Comparison of ENCODE assay signal across 9 mouse cellular contexts in genomic region chr7:99547584-99548487, GRCm38 (mm10). TPM values are rescaled to one million over a fixed set of nuclear protein-coding genes. Genes with fewer than 3 reads are reported as not detected.
A peak's percentile ranks its signal among the peaks of the same experiment; 100 is the strongest.
DNase-seq lines count a peak whose midpoint lies in the region; ATAC-seq and TF ChIP-seq lines count a peak whose summit lies in the region.
"Had no signal": no experiment of that assay in that cellular context is flagged by ENCODE, and none has a peak within 500 bp of the region (broad histone marks: within the 10 kb centered on the region; RNA-seq: fewer than 3 reads in every experiment).

No protein-coding gene starts in this region.

- intact Hi-C loops in left cerebral cortex, postnatal 4 days (cut with DNase I), result no loop called here

- H3K4me1 ChIP-seq in hindbrain, embryonic 14.5 days (replicated peaks; ENCODE audit: control insufficient read depth, insufficient read depth, low read length), result peaks cover 29% of the 10 kb centered on the region
- peaks cover 2% of the 10 kb centered on the region; the same call in 1 of the 2 replicates for H3K4me1 ChIP-seq in hindbrain, embryonic 11.5 days (replicated peaks; ENCODE audit: control insufficient read depth, insufficient read depth, low read length)
- peaks cover 30% of the 10 kb centered on the region for H3K4me1 ChIP-seq in spleen, adult 2 months (ENCODE audit: control insufficient read depth, insufficient read depth, insufficient read length)
- H3K4me1 ChIP-seq in stomach, embryonic 16.5 days (ENCODE audit: control insufficient read depth, insufficient read depth, low read length), result peaks cover 40% of the 10 kb centered on the region

- no peak for TF ChIP-seq CTCF in spleen, adult 2 months (IDR thresholded peaks at IDR 0.05; ENCODE audit: extremely low read depth, insufficient read depth, insufficient read length, insufficient replicate concordance)

- no peaks in the 10 kb centered on the region for H3K9me3 ChIP-seq in hindbrain, embryonic 14.5 days (ENCODE audit: control insufficient read depth, low read length)
- no peaks in the 10 kb centered on the region for H3K9me3 ChIP-seq in hindbrain, embryonic 11.5 days (ENCODE audit: control insufficient read depth, low read length)
- H3K9me3 ChIP-seq in stomach, embryonic 16.5 days (replicated peaks; ENCODE audit: control insufficient read depth, low read length), result no peaks in the 10 kb centered on the region

- H3K4me2 ChIP-seq in hindbrain, embryonic 14.5 days (replicated peaks), result no peak overlapping the region
- H3K4me2 ChIP-seq in hindbrain, embryonic 11.5 days (replicated peaks; ENCODE audit: low read depth, low read length), result no peak overlapping the region
- H3K4me2 ChIP-seq in stomach, embryonic 16.5 days (ENCODE audit: low read depth, low read length), result no peak overlapping the region

- DNase-seq in hindbrain, embryonic 14.5 days (ENCODE audit: low spot score), result no peak
- no peak for DNase-seq in hindbrain, embryonic 11.5 days (ENCODE audit: low spot score)
- no peak for DNase-seq in spleen, adult 2 months (ENCODE audit: low read depth in 1 of 2, low spot score in 2 of 2)
- DNase-seq in spleen, postnatal 4 days (ENCODE audit: low spot score in 2 of 2), result no peak
- peak; percentile 79 for DNase-seq in kidney, postnatal 10 days
- no peak for DNase-seq in left cerebral cortex, postnatal 4 days
- DNase-seq in cerebellum, adult 11 months, result no peak
- DNase-seq: cerebellum, postnatal 36 days had no signal

- ATAC-seq in hindbrain, embryonic 14.5 days (ENCODE audit: low FRiP score), result no peak
- ATAC-seq in hindbrain, embryonic 11.5 days (ENCODE audit: low FRiP score), result no peak
- ATAC-seq in stomach, embryonic 16.5 days (ENCODE audit: insufficient read depth, low FRiP score), result no peak

- H3K36me3 ChIP-seq in hindbrain, embryonic 14.5 days (replicated peaks; ENCODE audit: control insufficient read depth, insufficient read depth), result peaks cover 8% of the 10 kb centered on the region
- no peaks in the 10 kb centered on the region for H3K36me3 ChIP-seq in hindbrain, embryonic 11.5 days (ENCODE audit: control insufficient read depth, insufficient read depth, low read length)
- H3K36me3 ChIP-seq in spleen, adult 2 months (ENCODE audit: control insufficient read depth, insufficient read depth, low read length), result no peaks in the 10 kb centered on the region
- no peaks in the 10 kb centered on the region for H3K36me3 ChIP-seq in stomach, embryonic 16.5 days (ENCODE audit: control insufficient read depth, insufficient read depth, low read length)

- peak overlapping the region; percentile 32; the same call in 1 of the 2 replicates for H3K27ac ChIP-seq in hindbrain, embryonic 14.5 days
- no peak overlapping the region for H3K27ac ChIP-seq in hindbrain, embryonic 11.5 days (ENCODE audit: low read depth, low read length)
- peak overlapping the region; percentile 65 for H3K27ac ChIP-seq in spleen, adult 2 months (ENCODE audit: insufficient read depth, low read length)
- H3K27ac ChIP-seq in stomach, embryonic 16.5 days (ENCODE audit: low read length), result peak overlapping the region; percentile 52; the same call in 1 of the 2 replicates

- H3K9ac ChIP-seq in hindbrain, embryonic 14.5 days, result no peak overlapping the region
- H3K9ac ChIP-seq in hindbrain, embryonic 11.5 days (ENCODE audit: low read depth, low read length), result no peak overlapping the region
- H3K9ac ChIP-seq in stomach, embryonic 16.5 days (ENCODE audit: low read length), result no peak overlapping the region

- no peaks in the 10 kb centered on the region for H3K27me3 ChIP-seq in hindbrain, embryonic 14.5 days (ENCODE audit: control insufficient read depth, insufficient read depth, low read length)
- H3K27me3 ChIP-seq in hindbrain, embryonic 11.5 days (ENCODE audit: control insufficient read depth, insufficient read depth, low read length), result no peaks in the 10 kb centered on the region
- no peaks in the 10 kb centered on the region for H3K27me3 ChIP-seq in spleen, adult 2 months (ENCODE audit: control insufficient read depth, insufficient read depth, low read length)
- H3K27me3 ChIP-seq in stomach, embryonic 16.5 days (ENCODE audit: control insufficient read depth, insufficient read depth, low read length), result no peaks in the 10 kb centered on the region

- TF ChIP-seq POLR2A in spleen, adult 2 months (IDR thresholded peaks at IDR 0.05; ENCODE audit: low read depth, low read length), result no peak

- no peak overlapping the region for H3K4me3 ChIP-seq in hindbrain, embryonic 14.5 days (replicated peaks; ENCODE audit: low read length)
- no peak overlapping the region for H3K4me3 ChIP-seq in hindbrain, embryonic 11.5 days (ENCODE audit: low read depth, low read length)
- H3K4me3 ChIP-seq in spleen, adult 2 months (ENCODE audit: extremely low read depth, insufficient read depth, insufficient read length), result no peak overlapping the region
- H3K4me3 ChIP-seq in stomach, embryonic 16.5 days (replicated peaks; ENCODE audit: low read length), result no peak overlapping the region

- 59% methylated on average over 10 of the region's 11 CpGs for WGBS in hindbrain, embryonic 14.5 days
- 51% methylated on average over 10 of the region's 11 CpGs for WGBS in hindbrain, embryonic 11.5 days
- WGBS in spleen, adult 2 months, result 60% methylated on average over 11 of the region's 11 CpGs
- WGBS in stomach, embryonic 16.5 days, result 50% methylated on average over 10 of the region's 11 CpGs

RNA-seq across cellular contexts. Expression of gene Arrb1, which starts 12.6 kb away (rescaled TPM):
- 9.8 and 10.1 TPM in 2 replicates for polyA plus RNA-seq in hindbrain, embryonic 14.5 days (2014; fragmentation: Nextera tagmentation; extraction: Ambion mirVana)
- polyA plus RNA-seq in hindbrain, embryonic 11.5 days (2014; fragmentation: Nextera tagmentation; extraction: Ambion mirVana), result 4.5 and 5.4 TPM in 2 replicates
- 64.6 and 66.0 TPM in 2 replicates for polyA plus RNA-seq in spleen, adult 2 months (2012; rRNA removed)
- 12.6 and 13.6 TPM in 2 replicates for polyA plus RNA-seq in stomach, embryonic 16.5 days (2015; fragmentation: Nextera tagmentation; extraction: Ambion mirVana)
- total RNA-seq in left cerebral cortex, postnatal 4 days (2021), result 100 to 1,000 TPM; 147 to 150 TPM
